Mouse (Mus musculus): ENCODE measurements at regions not wholly inside any gene's neighbourhood (a gene's known extent, or its start where the extent isn't known, plus 50 kb on each side); places are given as distances from the start of the nearest gene placed in this dataset.

- Histone ChIP-seq H3K4me3 (ENCODE audit: insufficient read depth, low read depth, low read length) (no peak overlapping the region), H3K27ac (replicated peaks; ENCODE audit: insufficient read depth, low read depth, low read length) (no peak overlapping the region), H3K36me3 (ENCODE audit: control insufficient read depth, insufficient read depth, low read length) (no peaks in the 10 kb centered on the region), H3K79me2 (ENCODE audit: control insufficient read depth, insufficient read depth, low read length) (no peaks in the 10 kb centered on the region), H3K4me1 (ENCODE audit: control insufficient read depth, insufficient read depth, low read length) (no peaks in the 10 kb centered on the region), H3K9ac (ENCODE audit: low read depth, low read length) (no peak overlapping the region), H3K27me3 (ENCODE audit: control insufficient read depth, insufficient read depth, low read length) (no peaks in the 10 kb centered on the region)
- peak; percentile 30 for DNase-seq (ENCODE audit: extremely low read depth, low read depth, low spot score)
- TF ChIP-seq POLR2A (IDR thresholded peaks at IDR 0.05; ENCODE audit: extremely low read depth, insufficient read depth, low read length) (no peak), CTCF (IDR thresholded peaks at IDR 0.05; ENCODE audit: low read depth, low read length) (no peak)
- 21% methylated on average over 3 of the region's 3 CpGs for WGBS
Observed at GRCm38 (mm10) chr8:87130691-87131090, 245.6 kb upstream of the N4bp1 start.

- Histone ChIP-seq H3K4me1 (ENCODE audit: control insufficient read depth, insufficient read depth, low read length) (no peaks in the 10 kb centered on the region), H3K36me3 (ENCODE audit: control insufficient read depth, insufficient read depth, low read length) (no peaks in the 10 kb centered on the region), H3K79me2 (ENCODE audit: control insufficient read depth, insufficient read depth, low read length) (no peaks in the 10 kb centered on the region), H3K9ac (ENCODE audit: low read depth, low read length) (no peak overlapping the region), H3K27me3 (ENCODE audit: control insufficient read depth, insufficient read depth, low read length) (no peaks in the 10 kb centered on the region), H3K4me3 (ENCODE audit: insufficient read depth, low read depth, low read length) (no peak overlapping the region), H3K27ac (replicated peaks; ENCODE audit: insufficient read depth, low read depth, low read length) (no peak overlapping the region)
- TF ChIP-seq CTCF (IDR thresholded peaks at IDR 0.05; ENCODE audit: low read depth, low read length) (no peak), POLR2A (IDR thresholded peaks at IDR 0.05; ENCODE audit: extremely low read depth, insufficient read depth, low read length) (no peak)
- DNase-seq (ENCODE audit: extremely low read depth, low read depth, low spot score): no peak
- 73% methylated on average over 4 of the region's 4 CpGs for WGBS
Observed at GRCm38 (mm10) chr8:87128593-87128992, 243.5 kb upstream of the N4bp1 start.

GRCm38 (mm10) chr8:87116190-87116765, 231.2 kb upstream of the N4bp1 start:
- TF ChIP-seq CTCF (IDR thresholded peaks at IDR 0.05; ENCODE audit: low read depth, low read length) (no peak), POLR2A (IDR thresholded peaks at IDR 0.05; ENCODE audit: extremely low read depth, insufficient read depth, low read length) (no peak)
- 84% methylated on average over 14 of the region's 14 CpGs for WGBS

GRCm38 (mm10) chr8:87112355-87112754, 227.3 kb upstream of the N4bp1 start:
- no peaks in the 10 kb centered on the region for H3K79me2 ChIP-seq (ENCODE audit: control insufficient read depth, insufficient read depth, low read length)
- no peaks in the 10 kb centered on the region for H3K27me3 ChIP-seq (ENCODE audit: control insufficient read depth, insufficient read depth, low read length)
- WGBS: 67% methylated on average over 7 of the region's 7 CpGs
- H3K4me1 ChIP-seq (ENCODE audit: control insufficient read depth, insufficient read depth, low read length): no peaks in the 10 kb centered on the region
- no peak overlapping the region for H3K9ac ChIP-seq (ENCODE audit: low read depth, low read length)
- no peaks in the 10 kb centered on the region for H3K36me3 ChIP-seq (ENCODE audit: control insufficient read depth, insufficient read depth, low read length)
- H3K4me3 ChIP-seq (ENCODE audit: insufficient read depth, low read depth, low read length): no peak overlapping the region
- no peak for DNase-seq (ENCODE audit: extremely low read depth, low read depth, low spot score)
- no peak for TF ChIP-seq CTCF (IDR thresholded peaks at IDR 0.05; ENCODE audit: low read depth, low read length)
- H3K27ac ChIP-seq (replicated peaks; ENCODE audit: insufficient read depth, low read depth, low read length): no peak overlapping the region

More at GRCm38 (mm10) chr8:87116190-87116765, 231.2 kb upstream of the N4bp1 start:
- H3K27ac ChIP-seq (replicated peaks; ENCODE audit: insufficient read depth, low read depth, low read length): no peak overlapping the region
- no peak overlapping the region for H3K4me3 ChIP-seq (ENCODE audit: insufficient read depth, low read depth, low read length)
- H3K9ac ChIP-seq (ENCODE audit: low read depth, low read length): no peak overlapping the region
- no peaks in the 10 kb centered on the region for H3K27me3 ChIP-seq (ENCODE audit: control insufficient read depth, insufficient read depth, low read length)
- no peaks in the 10 kb centered on the region for H3K36me3 ChIP-seq (ENCODE audit: control insufficient read depth, insufficient read depth, low read length)
- H3K79me2 ChIP-seq (ENCODE audit: control insufficient read depth, insufficient read depth, low read length): no peaks in the 10 kb centered on the region
- no peak for DNase-seq (ENCODE audit: extremely low read depth, low read depth, low spot score)
- H3K4me1 ChIP-seq (ENCODE audit: control insufficient read depth, insufficient read depth, low read length): no peaks in the 10 kb centered on the region

- TF ChIP-seq CTCF (IDR thresholded peaks at IDR 0.05; ENCODE audit: low read depth, low read length) (no peak), POLR2A (IDR thresholded peaks at IDR 0.05; ENCODE audit: extremely low read depth, insufficient read depth, low read length) (no peak)
Observed at GRCm38 (mm10) chr8:87105106-87105505, 220.0 kb upstream of the N4bp1 start.

GRCm38 (mm10) chr8:87095211-87095610, 210.2 kb upstream of the N4bp1 start:
- Histone ChIP-seq H3K4me1 (ENCODE audit: control insufficient read depth, insufficient read depth, low read length) (peaks cover 10% of the 10 kb centered on the region), H3K27me3 (ENCODE audit: control insufficient read depth, insufficient read depth, low read length) (no peaks in the 10 kb centered on the region), H3K36me3 (ENCODE audit: control insufficient read depth, insufficient read depth, low read length) (no peaks in the 10 kb centered on the region), H3K9ac (ENCODE audit: low read depth, low read length) (no peak overlapping the region), H3K27ac (replicated peaks; ENCODE audit: insufficient read depth, low read depth, low read length) (no peak overlapping the region), H3K79me2 (ENCODE audit: control insufficient read depth, insufficient read depth, low read length) (no peaks in the 10 kb centered on the region), H3K4me3 (ENCODE audit: insufficient read depth, low read depth, low read length) (no peak overlapping the region)
- WGBS: 54% methylated on average over 2 of the region's 2 CpGs
- TF ChIP-seq POLR2A (IDR thresholded peaks at IDR 0.05; ENCODE audit: extremely low read depth, insufficient read depth, low read length) (no peak), CTCF (IDR thresholded peaks at IDR 0.05; ENCODE audit: low read depth, low read length) (no peak)
- DNase-seq (ENCODE audit: extremely low read depth, low read depth, low spot score): no peak

More at GRCm38 (mm10) chr8:87105106-87105505, 220.0 kb upstream of the N4bp1 start:
- Histone ChIP-seq H3K36me3 (ENCODE audit: control insufficient read depth, insufficient read depth, low read length) (no peaks in the 10 kb centered on the region), H3K27me3 (ENCODE audit: control insufficient read depth, insufficient read depth, low read length) (no peaks in the 10 kb centered on the region), H3K4me3 (ENCODE audit: insufficient read depth, low read depth, low read length) (no peak overlapping the region), H3K27ac (replicated peaks; ENCODE audit: insufficient read depth, low read depth, low read length) (no peak overlapping the region), H3K9ac (ENCODE audit: low read depth, low read length) (no peak overlapping the region), H3K4me1 (ENCODE audit: control insufficient read depth, insufficient read depth, low read length) (no peaks in the 10 kb centered on the region), H3K79me2 (ENCODE audit: control insufficient read depth, insufficient read depth, low read length) (no peaks in the 10 kb centered on the region)
- WGBS: 74% methylated on average over 7 of the region's 7 CpGs
- DNase-seq (ENCODE audit: extremely low read depth, low read depth, low spot score): no peak
